Mouse (Mus musculus) common myeloid progenitor, adult 5-6 weeks (primary cell): ENCODE measurements around the gene Rnps1. TPM values are rescaled to one million over a fixed set of nuclear protein-coding genes. Genes with fewer than 3 reads are reported as not detected.
"Not testable (repeated sequence)": the region's sequence is repeated elsewhere in the genome, so short reads cannot be mapped to it uniquely, and the experiment has no call there.

Source experiments
- ATAC-seq: replicated peaks from 2 replicates; pipeline ENCODE4 v1.8.0; 2016; ENCODE audit warnings: low read depth, mild to moderate bottlenecking, moderate TSS enrichment, inconsistent platforms; ENCODE audit not compliant: poor library complexity, severe bottlenecking
- total RNA-seq: library from RNA; stranded (forward); fragments of 200-1000, 187-1606 nt; gene quantifications from 2 replicates; pipeline ENCODE4 v1.2.3, GENCODE M21; 2017

The Rnps1 gene
- total RNA-seq, 1 experiment from 2014 or later, result 414 TPM

DNA sequence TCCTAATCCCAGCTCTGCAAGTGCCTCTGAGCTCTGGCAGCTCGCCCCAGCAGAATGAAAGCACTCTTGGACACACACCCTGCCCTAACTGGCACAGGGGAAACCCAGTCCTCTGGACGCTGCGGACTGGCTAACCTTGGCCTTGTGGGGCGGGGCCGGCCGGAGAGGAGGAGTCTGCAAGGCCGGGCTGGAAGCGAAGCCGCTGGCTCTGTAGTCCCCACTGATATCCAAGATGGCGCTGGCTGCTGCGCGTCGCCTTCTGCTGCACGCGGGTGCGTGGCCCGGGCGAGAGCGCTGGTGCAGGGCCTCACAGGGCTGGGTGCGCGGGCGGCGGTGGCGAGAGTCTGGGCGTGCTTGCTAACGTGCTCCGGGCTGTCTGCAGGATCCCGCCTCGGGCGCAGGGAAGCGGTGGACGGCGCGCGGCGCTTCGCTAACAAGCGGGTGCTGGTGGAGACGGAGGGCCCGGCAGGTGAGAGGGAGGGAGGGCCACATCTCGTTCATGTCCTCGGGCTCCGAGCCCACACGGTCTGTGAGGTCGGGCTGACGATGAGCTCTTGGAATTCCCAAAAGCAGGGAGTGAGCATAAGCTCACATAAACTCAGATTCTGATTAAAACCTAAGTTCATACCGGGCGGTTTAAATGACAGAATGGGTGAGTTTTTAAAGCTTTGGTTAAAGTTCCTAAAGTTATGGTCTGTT lies 12.3 kb downstream of the Rnps1 start, which contains the start of gene Eci1:
Eci1 (plus strand) TSS at position 171 of the 699 bp plus-strand sequence.
- ATAC-seq, result peak; percentile 98

DNA sequence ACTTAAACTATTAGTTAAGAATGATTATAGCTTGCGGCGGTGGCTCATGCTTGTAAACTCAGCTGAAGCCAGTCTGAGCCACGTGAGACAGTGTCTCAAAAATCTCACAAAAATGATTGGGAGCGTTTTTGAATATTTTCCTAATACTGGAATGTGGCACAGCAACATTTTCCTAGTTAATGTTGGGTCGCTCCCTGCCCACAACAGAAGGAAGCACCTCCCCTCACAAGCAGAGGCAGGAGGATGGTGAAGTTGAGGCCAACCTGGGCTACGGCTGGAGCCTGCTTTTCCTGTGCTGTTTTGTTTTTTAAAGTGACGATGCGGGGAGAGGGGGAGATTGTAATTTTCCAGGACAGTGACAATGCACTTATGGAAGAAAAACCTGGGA lies 12.8 kb downstream of the Rnps1 start:
- no peak for ATAC-seq

DNA sequence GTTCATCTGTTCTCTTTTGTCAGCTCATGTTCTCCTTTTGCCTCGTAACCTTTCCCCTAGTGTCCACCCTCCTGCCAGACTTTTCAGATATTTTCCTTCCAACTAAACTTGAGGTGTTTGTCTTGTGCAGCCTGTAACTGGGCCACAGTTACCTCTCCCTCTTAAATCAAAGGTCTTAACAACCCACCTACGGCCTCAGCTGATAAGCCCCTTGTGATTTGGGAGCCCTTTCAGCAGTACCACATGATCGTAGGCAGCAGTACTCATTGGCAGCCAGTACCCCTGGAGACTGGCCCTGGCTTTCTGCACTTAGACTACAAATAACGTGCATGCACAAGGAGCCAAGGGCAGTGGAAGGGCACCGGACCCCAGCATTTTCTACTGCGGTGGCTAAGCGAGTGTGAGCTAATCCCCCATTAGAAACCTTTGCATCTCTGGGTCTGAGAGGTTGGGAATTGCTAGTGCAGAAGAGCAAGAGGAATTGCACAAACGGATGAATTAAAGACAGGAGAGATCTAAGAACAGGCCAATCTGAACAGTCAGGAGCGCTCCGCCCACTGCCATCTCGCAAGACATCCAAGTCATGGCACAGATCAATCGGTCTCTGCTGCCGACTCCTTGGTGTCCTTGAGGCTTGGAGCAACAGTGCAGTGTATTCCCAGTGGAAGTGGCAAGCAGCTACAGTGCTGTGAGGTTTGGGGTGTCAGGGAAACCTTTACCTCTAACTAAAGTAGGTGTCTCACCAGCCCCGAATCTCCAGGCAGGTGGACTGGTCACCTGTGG lies 15.0 kb downstream of the Rnps1 start:
- no peak for ATAC-seq

DNA sequence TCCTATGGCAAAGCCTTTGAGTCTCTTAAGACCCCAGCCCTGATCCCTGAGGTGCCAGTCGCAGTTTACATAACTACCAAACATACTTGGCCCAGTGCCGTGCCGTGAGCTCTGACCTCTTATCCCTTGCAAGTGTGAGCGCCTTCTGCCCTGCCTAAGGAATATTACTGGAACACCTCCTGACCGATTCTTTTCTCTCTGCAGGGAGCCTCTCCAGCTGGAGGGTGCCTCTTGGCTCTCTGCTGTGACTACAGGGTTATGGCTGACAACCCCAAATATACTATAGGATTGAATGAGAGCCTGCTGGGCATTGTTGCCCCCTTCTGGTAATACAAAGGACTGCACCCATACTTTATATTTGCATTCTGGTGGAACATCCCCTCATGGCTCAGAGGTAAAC lies 22.7 kb downstream of the Rnps1 start:
- ATAC-seq, result peak; percentile 83

DNA sequence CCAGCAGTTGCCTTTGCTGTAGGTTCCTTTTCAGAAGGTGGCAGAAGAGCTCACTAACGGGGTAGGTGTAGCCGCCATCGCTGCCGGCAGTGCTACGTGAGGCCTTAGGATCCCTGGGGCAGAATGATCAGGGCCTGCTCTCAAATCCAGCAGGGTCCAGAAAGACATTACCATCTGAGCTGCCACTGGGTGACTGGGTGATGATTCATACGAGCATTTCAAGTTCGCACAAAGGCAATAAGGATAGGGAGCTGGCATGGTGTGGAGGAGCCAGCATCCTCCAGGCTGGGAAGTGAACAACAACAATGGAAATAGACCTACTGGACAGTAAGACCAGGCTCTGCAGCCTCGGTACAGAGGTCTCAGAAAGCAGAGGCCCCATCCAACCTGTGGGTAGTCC lies 26.0 kb downstream of the Rnps1 start:
- no peak for ATAC-seq

DNA sequence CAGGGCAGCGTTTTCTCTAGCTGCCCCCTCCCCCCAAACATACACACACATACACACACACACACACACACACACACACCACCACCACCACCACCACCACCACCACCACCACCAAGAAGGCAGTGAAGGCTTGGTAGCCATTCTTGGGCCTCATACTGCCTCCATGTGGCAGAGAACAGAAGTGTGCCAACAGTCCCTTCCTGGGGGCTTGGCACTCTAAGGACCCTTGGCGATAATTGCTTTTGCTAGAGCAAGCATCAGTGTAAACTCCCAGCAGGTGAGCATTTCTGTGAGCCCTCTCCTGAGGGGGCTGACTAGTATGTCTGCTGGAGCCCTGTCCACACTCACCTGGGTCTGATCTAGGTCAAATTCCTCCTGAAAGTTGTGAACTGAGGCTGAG lies 26.8 kb downstream of the Rnps1 start:
- ATAC-seq, result no peak

DNA sequence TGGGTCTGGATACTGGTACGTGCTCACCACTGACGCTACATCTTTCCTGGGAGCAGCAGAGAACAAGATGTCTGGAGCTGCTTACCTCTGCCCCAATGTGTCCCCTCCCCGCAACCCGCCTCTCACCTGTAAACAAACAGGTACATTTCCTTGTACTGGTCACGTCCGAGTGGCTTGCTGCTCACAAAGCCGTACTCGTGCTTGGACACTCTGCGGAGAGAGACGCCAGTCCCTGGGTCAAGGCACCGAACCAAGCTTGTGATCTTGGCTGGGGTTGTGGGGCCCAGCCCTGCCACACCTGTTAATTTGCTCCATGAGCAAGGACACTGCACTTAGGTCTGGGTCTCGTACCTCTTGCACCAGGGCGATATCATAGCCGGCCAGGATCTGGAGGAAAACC lies 27.7 kb downstream of the Rnps1 start:
- no peak for ATAC-seq

DNA sequence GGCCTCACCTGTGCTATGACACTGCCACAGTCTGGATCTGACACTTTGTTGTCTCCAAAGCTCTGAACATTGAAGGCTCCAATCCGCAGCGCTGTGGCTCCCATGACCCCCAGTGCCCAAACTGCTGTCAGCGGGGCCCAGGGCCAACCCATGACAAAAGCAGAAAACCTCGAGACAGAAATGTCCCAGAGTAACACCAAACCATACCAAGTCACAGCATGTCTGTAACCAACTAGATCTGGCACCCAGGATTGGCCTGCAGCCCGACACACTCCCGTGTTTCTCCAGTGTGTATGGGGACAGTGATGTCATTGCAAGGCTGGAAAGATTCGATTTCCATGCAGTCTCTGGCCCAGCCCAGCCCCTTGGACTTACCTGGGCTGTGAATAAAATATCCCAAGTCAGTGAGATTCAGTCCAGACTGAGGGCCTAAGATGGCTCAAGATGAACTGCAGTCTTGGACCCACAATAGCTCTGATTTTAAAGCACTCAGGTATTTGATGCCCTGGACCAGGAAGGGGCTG lies 28.3 kb downstream of the Rnps1 start, which contains the start of gene Dnase1l2:
Dnase1l2 (minus strand) TSS at position 474 of the 524 bp plus-strand sequence.
- ATAC-seq, result no peak

DNA sequence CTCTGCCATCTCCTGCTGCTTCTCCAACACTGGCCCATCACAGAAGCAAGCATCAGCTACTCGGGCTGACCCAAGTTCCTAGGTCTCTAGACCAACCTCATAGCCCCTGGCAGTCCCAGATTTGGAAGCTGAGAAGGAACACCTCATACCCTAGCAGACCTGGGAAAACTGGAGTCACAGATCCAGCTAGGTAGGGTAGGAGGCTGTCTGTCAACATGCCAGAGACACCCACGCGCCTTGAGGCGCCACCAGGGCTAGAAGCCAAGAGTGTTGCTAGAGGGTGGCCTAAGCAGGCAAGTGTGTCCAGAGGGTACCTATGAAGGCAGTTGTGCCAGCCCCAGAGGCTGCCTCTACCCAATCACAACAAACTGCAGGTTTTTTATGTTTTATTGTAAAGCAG lies 29.0 kb downstream of the Rnps1 start:
- ATAC-seq, result no peak

DNA sequence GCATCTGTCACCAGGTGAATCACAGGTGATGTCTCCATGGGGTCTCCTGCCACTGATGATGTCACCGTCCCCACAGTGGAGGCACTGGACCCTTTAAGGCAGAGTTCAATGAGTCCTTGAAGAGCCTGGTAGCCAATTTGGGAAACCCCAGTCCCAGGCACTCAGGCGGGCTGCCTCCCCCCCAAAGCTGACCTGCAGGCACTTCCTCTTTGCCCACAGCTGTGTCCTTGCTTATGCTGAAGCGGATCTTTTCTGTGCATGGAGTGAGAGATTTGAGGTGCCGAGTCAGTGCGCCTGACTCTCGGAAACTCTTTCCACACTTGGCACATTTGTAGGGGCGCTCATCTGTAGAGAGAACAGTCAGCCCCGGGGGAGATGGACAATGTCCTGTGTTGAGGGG lies 32.2 kb downstream of the Rnps1 start:
- peak; percentile 43 for ATAC-seq

DNA sequence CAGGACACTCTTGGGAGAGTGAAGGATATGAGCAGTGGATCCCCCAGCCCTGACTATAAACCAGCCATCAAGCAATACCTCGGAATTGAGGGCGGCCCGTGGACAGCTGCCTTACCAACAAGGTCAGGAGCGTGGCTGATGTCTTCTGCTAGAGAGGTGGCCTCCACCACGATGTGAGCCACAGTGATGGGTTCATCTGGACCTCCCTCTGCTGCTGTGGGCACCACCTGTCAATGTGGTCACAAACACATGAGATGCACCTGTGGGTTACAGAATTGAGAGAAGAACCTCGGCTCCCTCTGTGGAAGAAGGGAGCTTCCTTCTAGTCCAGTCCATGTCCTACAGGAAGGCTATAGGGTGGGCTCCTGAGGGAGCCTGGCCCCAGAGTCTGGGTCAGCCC lies 35.1 kb downstream of the Rnps1 start:
- ATAC-seq, result no peak

DNA sequence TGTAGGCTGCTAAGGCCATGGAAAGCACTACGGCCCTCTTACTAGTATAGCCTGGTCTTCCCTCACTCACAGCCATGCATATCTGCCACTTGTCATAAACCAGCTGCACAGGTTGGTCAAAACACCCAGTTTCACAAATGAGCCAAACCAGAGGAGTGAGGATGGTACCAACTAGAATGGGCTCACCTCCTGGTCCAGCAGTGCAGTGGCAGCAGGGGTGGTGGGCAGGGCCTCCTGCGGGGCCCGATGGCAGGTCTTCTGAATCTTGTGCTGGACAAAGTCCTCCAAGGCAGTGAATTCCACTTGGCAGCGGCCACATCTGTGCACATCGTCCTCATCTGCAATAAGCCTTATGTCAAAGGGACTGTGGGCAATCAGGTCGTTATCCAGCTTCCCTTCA lies 36.9 kb downstream of the Rnps1 start:
- no peak for ATAC-seq

DNA sequence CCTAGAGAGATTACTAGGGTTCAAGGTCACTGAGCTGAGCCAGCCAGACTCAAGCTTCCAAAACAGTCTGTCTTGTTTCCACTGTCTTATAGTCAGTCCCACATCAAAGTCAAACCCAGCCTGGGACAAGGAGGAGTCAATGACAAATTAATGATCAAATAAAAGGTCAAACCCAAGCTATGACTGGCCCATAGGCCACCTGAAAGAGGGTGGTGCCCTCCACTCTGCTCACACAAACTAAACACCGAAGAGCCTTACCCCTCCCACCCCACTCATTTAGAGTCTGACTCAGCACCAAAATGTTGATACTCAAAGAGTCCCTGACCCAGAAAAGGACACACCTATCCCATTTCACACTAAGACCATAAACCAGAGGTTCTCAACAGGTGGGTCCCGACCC lies 39.0 kb downstream of the Rnps1 start:
- no peak for ATAC-seq

DNA sequence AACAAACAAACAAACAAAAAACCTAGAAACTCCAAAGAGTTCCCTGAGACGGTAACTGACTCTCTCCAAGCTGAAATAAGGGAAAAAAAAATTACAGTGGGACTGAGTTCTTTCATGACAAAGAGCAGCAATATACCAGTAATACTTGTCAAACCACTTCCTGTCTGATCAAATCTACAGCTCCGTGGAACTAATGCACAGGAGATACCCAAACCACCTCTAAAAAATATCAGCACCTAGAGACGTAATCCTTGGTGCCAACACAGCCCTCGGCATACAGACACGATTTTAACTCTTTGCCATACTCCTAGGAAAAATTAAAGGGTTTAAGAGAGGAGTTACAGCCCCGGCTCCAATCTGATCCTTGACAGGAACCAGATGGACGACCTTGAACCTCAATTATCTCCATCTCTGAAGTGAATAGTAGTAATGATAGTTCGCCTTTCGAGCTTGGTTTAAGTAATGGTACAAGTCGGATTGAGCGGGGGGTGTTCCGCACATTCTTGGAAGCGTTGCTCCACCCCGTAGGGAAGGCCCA lies 39.9 kb downstream of the Rnps1 start:
- 0 out of 2 replicates have a peak, but pooled peaks have one; percentile 2 for ATAC-seq

DNA sequence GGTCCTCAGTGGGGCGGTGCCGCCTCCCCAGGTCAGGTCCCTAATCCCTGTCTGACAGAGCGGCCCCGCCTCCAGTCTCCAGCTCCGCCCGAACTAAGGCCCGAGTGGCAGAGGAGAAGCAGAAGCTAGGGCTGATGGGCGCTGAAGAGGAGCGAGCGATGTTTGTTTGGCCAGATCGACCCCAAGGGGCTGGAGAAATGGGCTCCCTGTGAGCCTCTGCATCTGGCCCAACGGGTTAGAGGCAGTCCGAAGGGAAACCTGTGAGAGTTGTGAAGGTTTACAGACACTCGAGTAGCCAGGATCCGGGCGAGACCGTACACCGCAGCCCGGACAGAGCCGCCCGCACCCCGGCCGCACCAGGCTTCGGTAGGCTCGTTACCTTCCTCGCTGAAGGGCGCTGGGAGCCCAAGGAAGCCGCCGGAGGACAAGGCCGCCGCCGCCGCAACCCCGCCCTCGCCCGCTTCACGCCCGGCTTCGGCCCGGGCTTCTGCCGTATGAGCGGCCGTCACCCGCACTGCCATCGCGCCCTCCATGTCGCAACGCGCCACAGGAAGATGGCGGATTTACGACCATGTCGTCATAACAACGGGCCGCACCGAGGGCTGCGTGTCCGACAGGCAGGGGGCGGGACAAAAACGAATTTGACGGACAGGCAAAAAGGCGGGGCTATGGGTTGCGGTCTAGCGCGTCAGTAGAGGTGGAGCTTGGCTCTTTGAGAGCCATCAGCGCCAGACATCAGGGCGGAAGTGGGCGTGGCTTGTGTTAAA lies 40.6 kb downstream of the Rnps1 start:
- peak; percentile 90 for ATAC-seq

DNA sequence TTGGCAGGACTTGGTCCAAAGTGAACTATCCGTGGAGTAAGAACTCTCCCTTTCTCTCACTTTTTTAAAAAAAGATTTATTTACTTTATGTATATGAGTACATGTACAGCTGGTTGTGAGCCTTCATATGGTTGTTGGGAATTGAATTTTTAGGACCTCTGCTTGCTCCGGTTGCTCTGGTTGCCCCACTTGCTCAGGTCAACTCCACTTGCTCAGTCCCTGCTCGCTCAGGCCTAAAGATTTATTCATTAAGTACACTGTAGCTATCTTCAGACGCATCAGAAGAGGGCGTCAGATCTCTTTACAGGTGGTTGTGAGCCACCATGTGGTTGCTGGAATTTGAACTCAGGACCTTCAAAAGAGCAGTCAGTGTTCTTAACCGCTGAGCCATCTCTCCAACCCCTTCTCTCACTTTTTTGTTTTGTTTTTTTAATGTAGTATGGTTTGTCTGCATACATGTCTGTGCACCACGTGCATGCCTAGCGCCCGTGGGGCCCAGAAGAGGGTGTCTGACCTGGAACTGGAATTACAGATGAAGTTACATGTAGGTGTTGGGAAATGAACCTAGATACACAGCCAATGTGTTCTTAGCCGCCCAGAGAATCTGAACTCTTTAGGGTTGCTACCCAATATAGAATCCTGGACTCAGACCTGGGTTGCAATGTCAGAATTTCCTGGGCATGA lies 41.3 kb downstream of the Rnps1 start:
- not testable (repeated sequence) for ATAC-seq

DNA sequence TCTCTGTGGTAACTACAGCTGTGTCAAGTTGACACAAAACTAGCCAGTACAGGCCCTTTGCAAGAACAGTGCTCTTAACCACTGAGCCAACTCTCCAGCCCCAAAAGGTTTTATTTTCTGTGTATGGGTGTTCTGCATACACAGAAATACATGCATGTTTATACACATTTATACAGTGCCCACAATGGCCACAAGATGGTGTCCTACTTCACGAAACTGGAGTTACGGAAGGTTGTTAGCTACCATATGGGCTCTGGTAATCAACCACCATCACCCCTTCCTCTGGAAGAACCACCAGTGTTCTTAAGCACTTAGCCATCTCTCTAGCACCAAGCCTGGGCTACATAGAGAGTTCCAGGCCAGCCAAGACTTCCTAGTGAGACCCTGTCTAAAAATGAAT lies 47.2 kb downstream of the Rnps1 start:
- ATAC-seq, result peak; percentile 74

DNA sequence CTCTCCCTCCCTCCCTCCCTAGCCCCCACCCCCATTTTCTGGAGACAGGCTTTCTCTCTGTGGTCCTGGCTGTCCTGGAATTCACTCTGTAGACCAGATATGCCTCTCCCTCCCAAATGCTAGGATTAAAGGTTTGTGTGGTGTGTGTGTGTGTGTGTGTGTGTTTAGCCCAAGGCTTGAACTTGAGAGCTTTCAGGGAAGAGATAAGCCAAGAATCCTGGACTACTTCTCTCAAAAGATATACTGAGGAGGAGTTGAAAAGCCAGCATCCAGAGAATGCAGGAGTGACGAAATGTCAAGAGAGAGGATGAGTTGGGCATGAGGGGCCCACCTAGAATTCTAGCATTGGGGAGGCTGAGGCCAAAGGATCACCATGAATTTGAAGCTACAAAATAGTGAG lies 48.6 kb downstream of the Rnps1 start:
- ATAC-seq, result no peak

DNA sequence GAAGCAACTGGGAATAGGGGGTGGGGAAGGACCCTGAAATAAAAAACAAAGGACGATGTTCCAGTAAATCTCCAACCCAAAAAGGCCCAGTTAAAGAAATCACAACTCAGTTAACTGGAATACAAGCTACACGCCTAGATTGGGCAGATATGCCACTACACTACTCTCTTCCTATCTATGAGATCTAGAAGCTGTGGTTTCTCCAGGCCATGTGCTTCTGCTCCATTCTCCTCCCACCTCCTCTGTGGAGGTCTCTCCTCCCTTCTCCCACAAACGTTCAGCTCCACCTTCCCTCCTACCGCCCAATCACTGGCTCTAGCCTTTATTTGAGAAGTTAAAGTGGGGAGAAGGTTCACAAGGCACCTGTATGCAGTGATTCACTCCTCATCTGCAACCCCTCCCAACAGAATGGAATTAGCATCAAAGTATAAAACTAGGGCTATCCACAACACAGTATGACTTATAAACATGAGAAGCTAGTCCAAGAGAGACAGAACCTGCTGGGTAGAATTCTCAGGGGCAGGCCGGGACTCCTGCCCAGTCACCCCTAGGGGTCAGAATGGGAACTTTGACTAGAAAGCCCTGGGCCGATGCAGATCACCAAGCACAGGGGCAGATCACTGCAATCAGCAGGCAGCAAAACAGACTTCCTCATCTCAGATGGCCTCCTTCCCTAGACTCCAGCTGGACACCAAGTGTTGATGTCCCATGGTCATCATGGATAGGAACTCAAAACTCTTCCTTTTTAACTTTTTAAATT lies 49.2 kb downstream of the Rnps1 start:
- ATAC-seq, result peak; percentile 85
